Mouse (Mus musculus) heart, postnatal 0 days (tissue): ENCODE data around the gene Tma7. TPM values are rescaled to one million over a fixed set of nuclear protein-coding genes. Genes with fewer than 3 reads are reported as not detected.

Experiments
- ATAC-seq: fragments of 200-750 bp; cut with Nextera tagmentation; 2 replicates; pipeline ENCODE4 v1.8.0; 2017; ENCODE audit warnings: low read depth, moderate number of reproducible peaks, moderate library complexity; ENCODE audit not compliant: insufficient read depth
- DNase-seq: peaks from one replicate; pipeline ENCODE4 v3.0.0-alpha.2; 2016; ENCODE audit warnings: low spot score
- H3K27ac ChIP-seq: fragments of 300-500 bp; sonication (generic); 2 replicates; pipeline ENCODE4 v1.5.1; 2014; ENCODE audit warnings: low read depth, mild to moderate bottlenecking
- H3K27me3 ChIP-seq: fragments of 300-500 bp; sonication (generic); 2 replicates; pipeline ENCODE4 v1.6.1; 2014; ENCODE audit warnings: low read length, mixed read lengths; ENCODE audit not compliant: control insufficient read depth, insufficient read depth
- H3K36me3 ChIP-seq: fragments of 300-500 bp; sonication (generic); replicated peaks from 2 replicates; pipeline ENCODE4 v1.6.1; 2014; ENCODE audit warnings: low read length, mixed read lengths; ENCODE audit not compliant: control insufficient read depth, insufficient read depth
- H3K4me1 ChIP-seq: fragments of 300-500 bp; sonication (generic); 2 replicates; pipeline ENCODE4 v1.6.1; 2014; ENCODE audit warnings: antibody characterized with exemption; ENCODE audit not compliant: control insufficient read depth, insufficient read depth
- H3K4me2 ChIP-seq: fragments of 300-500 bp; sonication (generic); 2 replicates; pipeline ENCODE4 v1.6.1; 2014; ENCODE audit warnings: low read depth, mild to moderate bottlenecking, low read length, moderate library complexity
- H3K4me3 ChIP-seq: fragments of 300-500 bp; sonication (generic); 2 replicates; pipeline ENCODE4 v1.5.1; 2014; ENCODE audit warnings: low read depth, low read length
- H3K9ac ChIP-seq: fragments of 300-500 bp; sonication (generic); replicated peaks from 2 replicates; pipeline ENCODE4 v1.6.1; 2014; ENCODE audit warnings: low read depth, low read length, mixed read lengths
- H3K9me3 ChIP-seq: fragments of 300-500 bp; sonication (generic); replicated peaks from 2 replicates; pipeline ENCODE4 v1.6.1; 2016; ENCODE audit warnings: low read length; ENCODE audit not compliant: control insufficient read depth
- CTCF ChIP-seq: IDR thresholded peaks from 2 replicates; pipeline ENCODE4 v1.5.1; 2016; ENCODE audit warnings: antibody characterized with exemption, control low read depth, low read depth
- EP300 ChIP-seq: IDR thresholded peaks from 2 replicates; pipeline ENCODE4 v1.6.1; 2016; ENCODE audit warnings: antibody characterized with exemption, low read depth
- WGBS: fragments of 180-500 bp; shearing (Covaris S2); extraction: QIAGEN DNeasy Blood & Tissue Kit; methylation state at CpG from one replicate; pipeline ENCODE4 v1.1.7; 2014; 5-methylcytosine and 5-hydroxymethylcytosine counted together
- polyA plus RNA-seq: library from polyadenylated mRNA; unstranded; fragments of >200 nt; fragmentation: Nextera tagmentation; extraction: Ambion mirVana; gene quantifications from 2 replicates; pipeline ENCODE4 v1.2.1, GENCODE M21; 2015
- total RNA-seq: library from RNA; depleted of rRNA; stranded (reverse); fragments of >200 nt; gene quantifications from 2 replicates; pipeline ENCODE4 v1.2.3, GENCODE M21; 2014; ENCODE audit warnings: low replicate concordance

Tma7 gene
- total and polyA plus RNA-seq, 2 experiments from 2014 or later = 74.5 to 490 TPM

GRCm38 (mm10) chr9:109093786-109094552, 11.6 kb upstream of the Tma7 start:
- Histone ChIP-seq H3K9ac (no peak overlapping the region), H3K4me3 (peak overlapping the region; percentile 69), H3K4me1 (peaks cover 41% of the 10 kb centered on the region), H3K36me3 (peaks cover 5% of the 10 kb centered on the region), H3K27me3 (no peaks in the 10 kb centered on the region), H3K4me2 (peak overlapping the region; percentile 94), H3K27ac (peak overlapping the region; percentile 88), H3K9me3 (no peaks in the 10 kb centered on the region)
- 18% methylated on average over 11 of the region's 11 CpGs for WGBS
- TF ChIP-seq EP300 = no peak
- TF ChIP-seq CTCF = no peak
- ATAC-seq = no peak
- peak; percentile 66 for DNase-seq

GRCm38 (mm10) chr9:109092799-109093198, 10.4 kb upstream of the Tma7 start:
- Histone ChIP-seq H3K27ac (no peak overlapping the region), H3K27me3 (no peaks in the 10 kb centered on the region), H3K4me1 (peaks cover 30% of the 10 kb centered on the region), H3K9me3 (no peaks in the 10 kb centered on the region), H3K4me2 (no peak overlapping the region), H3K36me3 (peaks cover 5% of the 10 kb centered on the region), H3K9ac (no peak overlapping the region), H3K4me3 (no peak overlapping the region)
- TF ChIP-seq EP300 = no peak
- TF ChIP-seq CTCF = no peak
- ATAC-seq = no peak
- 66% methylated on average over 6 of the region's 6 CpGs for WGBS
- no peak for DNase-seq

GRCm38 (mm10) chr9:109091802-109092201, 9.4 kb upstream of the Tma7 start:
- ATAC-seq = no peak
- no peaks in the 10 kb centered on the region for H3K27me3 ChIP-seq
- no peak for DNase-seq
- no peak overlapping the region for H3K27ac ChIP-seq
- peaks cover 22% of the 10 kb centered on the region for H3K4me1 ChIP-seq
- TF ChIP-seq CTCF (no peak), EP300 (no peak)
- no peak overlapping the region for H3K4me3 ChIP-seq
- H3K9me3 ChIP-seq = no peaks in the 10 kb centered on the region
- WGBS = 88% methylated on average over 8 of the region's 8 CpGs
- no peak overlapping the region for H3K9ac ChIP-seq
- no peak overlapping the region for H3K4me2 ChIP-seq
- peaks cover 5% of the 10 kb centered on the region for H3K36me3 ChIP-seq

- Histone ChIP-seq H3K4me1 (peaks cover 11% of the 10 kb centered on the region), H3K4me2 (no peak overlapping the region), H3K9me3 (no peaks in the 10 kb centered on the region), H3K36me3 (peaks cover 5% of the 10 kb centered on the region), H3K4me3 (no peak overlapping the region), H3K9ac (no peak overlapping the region), H3K27ac (no peak overlapping the region), H3K27me3 (no peaks in the 10 kb centered on the region)
- WGBS = 78% methylated on average over 15 of the region's 15 CpGs
- DNase-seq (no peak), ATAC-seq (no peak)
- TF ChIP-seq CTCF (no peak), EP300 (no peak)
These were observed 8.1 kb upstream of the Tma7 start for GRCm38 (mm10) chr9:109090446-109090845.

- Histone ChIP-seq H3K36me3 (peaks cover 5% of the 10 kb centered on the region), H3K27me3 (no peaks in the 10 kb centered on the region), H3K4me2 (no peak overlapping the region), H3K4me1 (peaks cover 5% of the 10 kb centered on the region), H3K9me3 (no peaks in the 10 kb centered on the region), H3K4me3 (no peak overlapping the region), H3K27ac (no peak overlapping the region), H3K9ac (no peak overlapping the region)
- TF ChIP-seq EP300 = no peak
- peak; percentile 68 for TF ChIP-seq CTCF
- peak; percentile 69 for DNase-seq
- no peak for ATAC-seq
- 11% methylated on average over 5 of the region's 5 CpGs for WGBS
These were observed 5.6 kb upstream of the Tma7 start for GRCm38 (mm10) chr9:109087987-109088386.

GRCm38 (mm10) chr9:109084922-109085321, 2.5 kb upstream of the Tma7 start:
- no peak overlapping the region for H3K4me2 ChIP-seq
- ATAC-seq (no peak), DNase-seq (peak; percentile 33)
- no peaks in the 10 kb centered on the region for H3K27me3 ChIP-seq
- H3K27ac ChIP-seq = no peak overlapping the region
- peaks cover 11% of the 10 kb centered on the region for H3K36me3 ChIP-seq
- H3K4me1 ChIP-seq = peaks cover 15% of the 10 kb centered on the region
- no peak overlapping the region for H3K4me3 ChIP-seq
- H3K9ac ChIP-seq = no peak overlapping the region
- TF ChIP-seq EP300 (no peak), CTCF (peak; percentile 62)
- no peaks in the 10 kb centered on the region for H3K9me3 ChIP-seq
- WGBS = 16% methylated on average over 2 of the region's 2 CpGs
